Mouse (Mus musculus) thymus, adult 2 months (tissue): Measurements from ENCODE around the gene Ppm1j. TPM values are rescaled to one million over a fixed set of nuclear protein-coding genes. Genes with fewer than 3 reads are reported as not detected.

Experiments
- DNase-seq: peaks from one replicate; pipeline ENCODE4 v3.0.0; 2021
- H3K27ac ChIP-seq: fragments of 200-500 bp; 2 replicates; pipeline ENCODE4 v1.5.1; 2012; ENCODE audit warnings: low read length, control low read depth; ENCODE audit not compliant: control insufficient read depth, insufficient read depth
- H3K27me3 ChIP-seq: fragments of 200-500 bp; 2 replicates; pipeline ENCODE4 v1.6.1; 2012; ENCODE audit warnings: mild to moderate bottlenecking, low read length, moderate library complexity, mixed read lengths; ENCODE audit not compliant: control insufficient read depth, insufficient read depth
- H3K36me3 ChIP-seq: fragments of 200-500 bp; 2 replicates; pipeline ENCODE4 v1.6.1; 2012; ENCODE audit warnings: mild to moderate bottlenecking, low read length, moderate library complexity; ENCODE audit not compliant: control insufficient read depth, insufficient read depth
- H3K4me1 ChIP-seq: fragments of 200-500 bp; replicated peaks from 2 replicates; pipeline ENCODE4 v1.6.1; 2012; ENCODE audit warnings: low read length; ENCODE audit not compliant: control insufficient read depth, insufficient read depth
- H3K4me3 ChIP-seq: fragments of 200-500 bp; 2 replicates; pipeline ENCODE4 v1.5.1; 2012; ENCODE audit warnings: mild to moderate bottlenecking, low read length, control low read depth, moderate library complexity; ENCODE audit not compliant: control insufficient read depth, insufficient read depth
- CTCF ChIP-seq: fragments of 200-500 bp; IDR thresholded peaks from 2 replicates; pipeline ENCODE4 v1.5.1; 2012; ENCODE audit warnings: mild to moderate bottlenecking, control low read depth, low read length, moderate library complexity, borderline replicate concordance; ENCODE audit not compliant: control insufficient read depth, poor library complexity, insufficient read depth; ENCODE audit errors: extremely low read depth
- POLR2A ChIP-seq: fragments of 200-500 bp; IDR thresholded peaks from 2 replicates; pipeline ENCODE4 v1.6.1; 2012; ENCODE audit warnings: mild to moderate bottlenecking, low read length, control low read depth, moderate library complexity; ENCODE audit not compliant: control insufficient read depth, poor library complexity, insufficient read depth; ENCODE audit errors: extremely low read depth
- WGBS: fragments of 180-500 bp; shearing (Covaris S2); methylation state at CpG from one replicate; pipeline ENCODE4 v1.1.7; 2018; 5-methylcytosine and 5-hydroxymethylcytosine counted together
- polyA plus RNA-seq: library from polyadenylated mRNA; depleted of rRNA; stranded (reverse); fragments of >200 nt; gene quantifications from 2 replicates; pipeline ENCODE4 v1.2.3, GENCODE M21; 2012

Gene Ppm1j
- polyA plus RNA-seq, 1 experiment: 7.4 TPM

DNA sequence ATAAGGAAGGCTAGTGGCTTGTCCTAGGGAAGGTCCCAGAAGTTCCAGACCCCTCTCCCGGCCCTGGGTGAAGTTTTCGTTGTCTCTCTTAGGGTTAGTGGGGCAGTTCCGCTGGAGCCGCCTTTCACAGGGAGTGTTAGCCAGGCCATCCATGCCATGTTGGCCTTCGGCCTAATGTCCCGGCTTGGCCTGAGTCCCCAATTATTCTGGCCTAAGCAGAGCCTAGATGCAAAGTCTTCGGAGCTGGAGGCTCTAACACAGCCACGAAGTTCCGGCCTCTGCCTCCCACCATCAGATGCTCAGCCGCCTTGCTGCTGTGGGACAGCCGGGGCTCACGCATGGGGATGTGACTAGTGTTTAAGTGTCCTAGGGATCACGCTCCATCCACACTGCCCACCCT is 9.0 kb downstream of the Ppm1j start:
- H3K27me3 ChIP-seq: peaks cover 6% of the 10 kb centered on the region; the same call in 1 of the 2 replicates
- no peak for DNase-seq
- peaks cover 6% of the 10 kb centered on the region for H3K4me1 ChIP-seq
- 92% methylated on average over 13 of the region's 13 CpGs for WGBS
- no peaks in the 10 kb centered on the region for H3K36me3 ChIP-seq
- H3K4me3 ChIP-seq: no peak overlapping the region
- TF ChIP-seq CTCF (no peak), POLR2A (no peak)
- H3K27ac ChIP-seq: no peak overlapping the region

DNA sequence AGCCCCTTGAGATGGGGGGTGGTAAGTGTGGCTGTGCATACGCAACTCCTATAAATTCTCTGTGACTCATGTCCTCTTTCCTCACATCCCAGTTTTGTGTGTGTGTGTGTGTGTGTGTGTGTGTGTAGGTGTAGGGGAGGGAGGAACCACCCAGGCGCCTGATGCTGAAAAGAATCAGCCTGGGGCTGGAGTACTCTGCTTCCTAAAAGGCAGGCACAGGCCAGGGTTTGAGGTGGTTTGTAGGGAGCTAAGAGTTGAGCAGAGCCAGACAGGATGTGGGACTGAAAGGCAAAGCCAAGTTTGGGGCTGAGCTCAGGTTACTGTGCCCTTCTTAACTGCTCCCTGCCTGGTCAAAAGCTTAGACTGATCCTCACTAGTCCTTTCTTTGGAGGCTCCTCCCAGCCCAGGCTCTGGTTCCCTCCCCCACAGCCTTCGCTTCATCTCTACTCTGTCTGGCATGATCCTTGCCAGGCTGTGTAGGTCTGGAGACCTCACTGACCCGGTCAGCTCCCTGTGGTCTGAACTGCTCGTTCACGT is 9.6 kb downstream of the Ppm1j start:
- WGBS: 78% methylated on average over 6 of the region's 6 CpGs
- Histone ChIP-seq H3K36me3 (peaks cover 2% of the 10 kb centered on the region), H3K4me1 (peaks cover 6% of the 10 kb centered on the region), H3K4me3 (no peak overlapping the region), H3K27ac (no peak overlapping the region), H3K27me3 (peaks cover 6% of the 10 kb centered on the region; the same call in 1 of the 2 replicates)
- no peak for DNase-seq
- TF ChIP-seq CTCF: no peak
- no peak for TF ChIP-seq POLR2A

DNA sequence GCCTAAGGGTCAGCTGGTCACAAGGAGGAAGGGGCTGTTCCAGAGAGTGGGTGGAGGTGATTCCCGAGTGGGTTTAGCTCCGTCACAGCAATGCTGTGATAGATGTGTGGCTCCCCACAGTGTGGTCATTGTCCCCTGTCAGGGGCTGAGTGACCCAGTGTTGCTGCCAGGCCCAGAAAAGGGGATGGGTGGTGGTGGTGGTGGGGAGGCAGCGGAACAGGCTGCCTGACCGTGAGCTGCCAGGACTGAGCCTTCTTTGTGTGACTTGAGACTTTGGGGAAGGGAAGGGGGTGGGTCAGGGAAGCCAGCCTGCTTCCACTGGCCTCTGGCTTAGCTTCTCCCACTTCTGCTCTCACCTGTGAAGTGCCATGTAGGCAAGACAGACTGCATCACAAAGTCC is 10.2 kb downstream of the Ppm1j start:
- H3K4me3 ChIP-seq: no peak overlapping the region
- no peak for DNase-seq
- peaks cover 6% of the 10 kb centered on the region for H3K4me1 ChIP-seq
- TF ChIP-seq CTCF (no peak), POLR2A (no peak)
- peaks cover 6% of the 10 kb centered on the region; the same call in 1 of the 2 replicates for H3K27me3 ChIP-seq
- WGBS: 74% methylated on average over 4 of the region's 4 CpGs
- H3K27ac ChIP-seq: no peak overlapping the region
- H3K36me3 ChIP-seq: peaks cover 7% of the 10 kb centered on the region

DNA sequence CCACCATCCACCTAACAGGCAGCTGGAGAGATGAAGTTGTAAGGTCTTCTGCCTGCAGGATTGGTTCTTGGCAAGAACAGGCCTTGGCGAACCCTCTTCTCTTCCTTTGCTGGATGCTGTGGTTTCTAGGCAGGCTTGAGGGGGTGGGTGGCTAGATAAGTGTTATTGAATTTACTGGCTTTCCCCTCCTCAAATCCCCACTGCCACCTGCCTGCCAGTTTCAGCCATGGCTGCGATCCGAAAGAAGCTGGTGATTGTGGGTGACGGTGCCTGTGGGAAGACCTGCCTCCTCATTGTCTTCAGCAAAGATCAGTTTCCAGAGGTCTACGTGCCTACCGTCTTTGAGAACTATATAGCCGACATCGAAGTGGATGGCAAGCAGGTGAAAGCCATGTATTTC is 10.8 kb downstream of the Ppm1j start:
- no peak for TF ChIP-seq POLR2A
- no peak for TF ChIP-seq CTCF
- Histone ChIP-seq H3K36me3 (peaks cover 13% of the 10 kb centered on the region), H3K27ac (no peak overlapping the region), H3K4me1 (peaks cover 6% of the 10 kb centered on the region), H3K4me3 (no peak overlapping the region), H3K27me3 (peaks cover 6% of the 10 kb centered on the region; the same call in 1 of the 2 replicates)
- 95% methylated on average over 8 of the region's 8 CpGs for WGBS
- no peak for DNase-seq

DNA sequence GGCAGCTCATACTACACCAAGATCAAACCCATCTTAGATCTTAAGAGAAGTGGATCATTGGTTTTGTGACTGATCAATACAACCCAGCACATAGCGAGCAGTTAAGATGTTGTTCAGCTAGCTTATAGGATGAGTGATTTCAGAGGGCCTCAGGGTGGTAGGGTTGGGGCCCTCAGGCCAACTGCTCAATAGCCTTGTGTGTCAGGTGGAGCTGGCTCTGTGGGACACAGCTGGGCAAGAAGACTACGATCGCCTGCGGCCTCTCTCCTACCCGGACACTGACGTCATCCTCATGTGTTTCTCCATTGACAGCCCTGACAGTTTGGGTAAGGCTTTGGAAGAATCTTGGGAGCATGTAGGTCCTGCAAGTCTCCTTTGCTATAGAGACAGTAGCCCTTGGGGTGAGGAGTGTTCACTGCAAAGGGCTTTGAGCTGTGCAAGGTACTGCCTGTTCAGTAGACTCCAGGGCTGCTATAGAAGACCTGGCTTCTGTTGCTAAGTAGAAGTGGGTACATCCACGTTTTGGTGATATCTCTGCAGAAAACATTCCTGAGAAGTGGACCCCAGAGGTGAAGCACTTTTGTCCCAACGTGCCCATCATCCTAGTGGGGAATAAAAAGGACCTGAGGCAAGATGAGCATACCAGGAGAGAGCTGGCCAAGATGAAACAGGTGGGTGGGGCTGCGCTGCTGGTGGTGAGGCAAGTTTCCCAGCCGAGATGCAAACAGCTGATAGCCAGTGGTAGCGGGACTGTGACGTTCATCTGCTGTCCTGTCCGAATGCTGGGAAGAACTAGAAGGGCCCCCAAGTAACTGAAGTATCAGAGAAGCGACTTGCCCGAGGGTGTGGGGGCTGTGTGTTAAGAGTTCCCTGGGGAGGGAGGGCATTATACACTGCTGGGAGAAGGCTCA is 11.8 kb downstream of the Ppm1j start:
- peaks cover 6% of the 10 kb centered on the region; the same call in 1 of the 2 replicates for H3K27me3 ChIP-seq
- peaks cover 13% of the 10 kb centered on the region for H3K36me3 ChIP-seq
- no peak for TF ChIP-seq POLR2A
- no peak for TF ChIP-seq CTCF
- H3K27ac ChIP-seq: no peak overlapping the region
- peaks cover 6% of the 10 kb centered on the region for H3K4me1 ChIP-seq
- H3K4me3 ChIP-seq: no peak overlapping the region
- DNase-seq: no peak
- WGBS: 91% methylated on average over 15 of the region's 15 CpGs

DNA sequence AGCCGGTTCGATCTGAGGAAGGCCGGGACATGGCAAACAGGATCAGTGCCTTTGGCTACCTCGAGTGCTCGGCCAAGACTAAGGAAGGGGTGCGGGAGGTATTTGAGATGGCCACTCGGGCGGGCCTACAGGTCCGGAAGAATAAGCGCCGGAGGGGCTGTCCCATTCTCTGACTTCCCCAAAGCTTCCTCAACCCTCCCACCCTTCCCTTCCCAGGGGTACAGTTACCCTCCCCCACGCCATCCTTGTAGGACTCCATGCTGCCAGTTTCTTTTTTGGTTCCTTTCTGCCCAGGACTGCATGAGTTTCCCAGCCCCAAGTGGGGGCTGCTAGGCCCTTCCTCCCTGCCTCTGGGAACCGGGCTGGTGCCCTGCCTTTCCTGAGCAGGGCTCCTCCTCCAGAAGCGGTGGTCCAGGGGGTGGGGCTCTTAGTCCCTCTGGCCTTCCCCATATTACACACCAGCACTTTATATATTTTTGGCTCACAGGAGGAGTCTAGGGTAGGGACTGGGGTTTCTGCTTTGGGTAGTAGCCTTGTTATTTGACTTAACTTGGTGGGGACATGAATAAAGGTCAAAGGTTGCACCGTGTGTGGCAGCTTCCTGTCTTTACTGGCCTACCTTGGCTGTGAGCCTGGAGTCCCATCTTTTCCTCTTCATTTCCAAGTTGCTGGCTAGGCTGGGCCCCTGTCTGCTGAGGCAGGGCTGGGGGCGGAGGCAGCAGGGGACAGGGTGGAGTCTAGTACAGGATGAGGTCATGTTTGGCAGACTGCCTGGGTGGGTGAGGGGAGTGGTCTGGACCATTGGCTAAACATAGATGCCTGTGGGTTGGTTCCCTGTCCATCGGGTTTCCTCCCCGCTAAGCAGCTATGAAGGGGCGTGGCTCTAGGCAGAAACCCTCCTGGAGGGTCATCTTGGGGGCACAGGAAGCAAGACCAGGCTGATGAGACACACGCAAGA is 13.3 kb downstream of the Ppm1j start:
- WGBS: 88% methylated on average over 20 of the region's 20 CpGs
- DNase-seq: no peak
- Histone ChIP-seq H3K27ac (no peak overlapping the region), H3K4me1 (peaks cover 3% of the 10 kb centered on the region), H3K4me3 (no peak overlapping the region), H3K36me3 (peaks cover 15% of the 10 kb centered on the region), H3K27me3 (peaks cover 3% of the 10 kb centered on the region; the same call in 1 of the 2 replicates)
- TF ChIP-seq CTCF (no peak), POLR2A (no peak)
